Mouse (Mus musculus): ENCODE measurements around the gene Egfl8.
A peak's percentile ranks its signal among the peaks of the same experiment; 100 is the strongest.

The Egfl8 gene

DNA sequence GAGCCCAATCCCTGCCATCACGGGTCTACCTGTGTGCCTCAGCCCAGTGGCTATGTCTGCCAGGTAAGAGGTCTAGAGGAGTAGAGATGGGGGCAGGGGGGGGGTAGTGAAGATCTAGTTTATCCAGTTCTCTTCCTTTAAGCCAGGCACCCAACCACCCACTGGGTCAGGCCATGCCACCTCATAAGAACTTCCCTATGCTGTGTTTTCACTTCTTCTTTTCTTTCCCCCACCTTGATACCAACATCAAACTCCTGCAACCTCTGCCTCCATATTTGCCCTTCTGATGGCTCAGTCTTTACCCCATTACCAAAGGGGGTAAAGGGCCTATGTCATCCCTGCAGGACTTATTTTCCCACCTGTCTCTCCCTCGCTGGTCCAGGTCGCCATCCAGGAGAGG, 37.7 kb downstream of the Egfl8 start:
- no peak for DNase-seq (ENCODE audit: low spot score in 2 of 2)

DNA sequence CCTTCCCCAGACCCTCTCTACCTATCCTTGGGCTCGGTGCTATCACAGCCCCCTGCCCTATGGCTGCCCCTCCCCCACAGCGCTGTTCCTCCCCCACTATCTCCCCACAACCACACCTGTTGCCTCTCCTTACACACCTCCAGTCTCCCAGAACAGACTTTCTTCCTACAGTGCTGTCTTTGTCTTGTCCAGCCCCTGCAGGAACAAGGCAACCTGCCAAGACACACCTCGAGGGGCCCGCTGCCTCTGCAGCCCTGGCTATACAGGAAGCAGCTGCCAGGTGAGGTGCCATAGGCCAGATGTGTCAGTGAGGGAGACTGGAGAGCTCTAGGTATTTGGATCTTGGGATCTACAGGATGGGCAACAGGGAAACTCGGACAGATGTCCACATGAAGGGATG, 39.2 kb downstream of the Egfl8 start:
- DNase-seq (ENCODE audit: low spot score in 2 of 2): no peak

DNA sequence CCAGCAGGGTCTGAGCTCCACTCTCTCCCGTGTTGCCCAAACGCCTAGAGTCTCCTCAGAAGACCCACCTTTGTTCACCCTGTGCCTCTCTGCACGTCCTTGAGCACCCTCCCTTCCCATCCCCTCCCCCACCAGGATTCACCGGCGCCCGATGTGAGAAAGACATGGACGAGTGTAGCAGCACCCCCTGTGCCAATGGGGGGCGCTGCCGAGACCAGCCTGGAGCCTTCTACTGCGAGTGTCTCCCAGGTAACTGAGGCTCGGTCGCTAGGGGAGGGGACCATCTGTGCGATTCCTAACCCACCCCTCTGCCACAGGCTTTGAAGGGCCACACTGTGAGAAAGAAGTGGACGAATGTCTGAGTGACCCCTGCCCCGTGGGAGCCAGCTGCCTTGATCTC, 43.4 kb downstream of the Egfl8 start:
- peak in 1 of 2 experiments; percentile 64 for DNase-seq (ENCODE audit: low spot score in 2 of 2)

DNA sequence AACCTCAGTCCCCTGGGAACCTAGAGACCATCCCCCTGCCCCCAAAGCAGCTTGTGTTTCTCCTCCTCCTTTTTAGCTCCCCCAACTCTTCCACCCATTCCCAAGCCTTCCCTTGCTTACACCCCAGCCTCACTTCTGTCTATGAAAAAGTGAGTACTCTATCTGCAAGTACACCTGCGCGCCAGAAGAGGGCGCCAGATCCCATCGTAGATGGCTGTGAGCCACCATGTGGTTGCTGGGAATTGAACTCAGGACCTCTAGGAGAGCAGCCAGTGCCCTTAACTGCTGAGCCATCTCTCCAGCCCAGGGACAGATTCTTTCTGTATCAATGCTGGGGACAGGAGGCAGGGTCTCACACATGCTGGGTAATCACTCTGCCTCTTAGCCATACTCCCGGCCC, 43.9 kb downstream of the Egfl8 start:
- DNase-seq (ENCODE audit: low spot score in 2 of 2): peak in 1 of 2 experiments; percentile 64

DNA sequence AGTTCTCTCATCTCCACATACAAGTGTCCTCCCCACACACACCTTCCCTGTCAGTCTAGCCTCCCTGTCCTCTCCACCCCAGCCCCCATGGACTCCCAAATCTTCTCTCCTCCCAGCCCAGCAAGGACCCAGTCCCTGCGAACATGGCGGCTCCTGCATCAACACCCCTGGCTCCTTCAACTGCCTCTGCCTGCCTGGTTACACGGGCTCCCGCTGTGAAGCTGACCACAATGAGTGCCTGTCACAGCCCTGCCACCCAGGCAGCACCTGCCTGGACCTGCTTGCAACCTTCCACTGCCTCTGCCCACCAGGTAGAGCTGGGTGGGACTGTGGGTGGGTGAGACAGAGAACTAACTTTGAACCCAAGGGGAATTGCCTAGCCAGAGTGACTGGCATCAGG, 45.9 kb downstream of the Egfl8 start:
- DNase-seq (ENCODE audit: low spot score in 2 of 2): peak in 1 of 2 experiments; percentile 58

DNA sequence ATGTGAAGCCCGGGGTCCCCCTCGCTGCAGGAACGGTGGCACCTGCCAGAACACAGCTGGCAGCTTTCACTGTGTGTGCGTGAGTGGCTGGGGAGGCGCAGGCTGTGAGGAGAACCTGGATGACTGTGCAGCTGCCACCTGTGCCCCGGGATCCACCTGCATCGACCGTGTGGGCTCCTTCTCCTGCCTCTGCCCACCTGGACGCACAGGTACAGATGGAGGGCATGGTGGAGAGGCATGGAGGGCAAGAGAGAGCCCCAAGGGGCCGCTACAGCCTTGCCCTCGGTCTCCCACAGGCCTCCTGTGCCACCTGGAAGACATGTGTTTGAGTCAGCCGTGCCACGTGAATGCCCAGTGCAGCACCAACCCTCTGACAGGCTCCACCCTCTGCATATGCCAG, 47.4 kb downstream of the Egfl8 start:
- no peak for DNase-seq (ENCODE audit: low spot score in 2 of 2)

DNA sequence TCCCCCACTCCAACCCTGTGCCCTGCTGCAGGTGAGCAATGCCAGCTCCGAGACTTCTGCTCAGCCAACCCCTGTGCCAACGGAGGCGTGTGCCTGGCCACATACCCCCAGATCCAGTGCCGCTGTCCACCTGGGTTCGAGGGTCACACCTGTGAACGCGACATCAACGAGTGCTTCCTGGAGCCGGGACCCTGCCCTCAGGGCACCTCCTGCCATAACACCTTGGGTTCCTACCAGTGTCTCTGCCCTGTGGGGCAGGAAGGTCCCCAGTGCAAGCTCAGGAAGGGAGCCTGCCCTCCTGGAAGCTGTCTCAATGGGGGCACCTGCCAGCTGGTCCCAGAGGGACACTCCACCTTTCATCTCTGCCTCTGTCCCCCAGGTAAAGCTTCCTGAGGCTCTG, 48.5 kb downstream of the Egfl8 start:
- DNase-seq (ENCODE audit: low spot score in 2 of 2): no peak

DNA sequence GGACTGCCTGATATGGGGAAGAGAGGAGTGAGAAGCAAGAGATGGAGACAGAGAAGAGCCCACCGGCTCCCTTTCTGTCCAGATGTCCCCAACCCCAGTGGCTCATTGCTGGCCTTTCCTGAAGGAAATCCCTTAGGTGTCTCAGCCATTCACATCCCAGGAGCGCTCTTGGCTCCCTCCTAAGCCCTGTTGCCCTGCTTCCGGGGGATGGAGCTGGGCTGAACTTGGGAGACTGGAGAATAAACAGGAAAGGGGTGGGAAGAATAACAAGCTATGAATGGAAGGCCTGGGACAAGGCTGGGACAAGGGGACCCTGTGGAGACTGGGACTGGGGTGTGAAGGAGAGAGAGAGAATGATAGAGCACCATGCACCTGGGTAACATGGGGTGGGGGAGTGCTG, 51.0 kb downstream of the Egfl8 start:
- no peak for DNase-seq (ENCODE audit: low spot score in 2 of 2)

DNA sequence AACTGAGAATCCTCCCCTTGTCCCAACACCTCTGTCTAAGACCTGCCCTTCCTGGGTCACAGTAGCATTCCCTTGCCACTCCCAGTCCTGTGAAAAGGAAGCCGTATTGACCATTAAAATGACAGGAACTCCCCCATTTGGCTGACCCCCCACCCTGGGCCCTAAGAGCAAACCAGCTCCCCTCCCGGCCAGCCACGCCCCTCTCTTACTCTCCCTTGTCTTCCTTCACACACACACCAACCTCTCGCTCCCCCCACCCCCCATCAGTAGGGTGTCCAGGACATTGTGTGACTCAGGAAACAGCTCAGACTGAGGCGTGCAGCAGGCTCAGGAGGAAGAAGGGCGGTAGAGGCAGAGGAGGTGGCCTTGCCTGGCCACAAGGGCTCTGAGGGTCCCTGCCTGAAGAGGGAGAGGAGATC, 51.8 kb downstream of the Egfl8 start, which contains the start of gene Notch4:
Notch4 (plus strand) TSS at position 266 of the 419 bp plus-strand sequence.
- no peak for DNase-seq (ENCODE audit: low spot score in 2 of 2)

DNA sequence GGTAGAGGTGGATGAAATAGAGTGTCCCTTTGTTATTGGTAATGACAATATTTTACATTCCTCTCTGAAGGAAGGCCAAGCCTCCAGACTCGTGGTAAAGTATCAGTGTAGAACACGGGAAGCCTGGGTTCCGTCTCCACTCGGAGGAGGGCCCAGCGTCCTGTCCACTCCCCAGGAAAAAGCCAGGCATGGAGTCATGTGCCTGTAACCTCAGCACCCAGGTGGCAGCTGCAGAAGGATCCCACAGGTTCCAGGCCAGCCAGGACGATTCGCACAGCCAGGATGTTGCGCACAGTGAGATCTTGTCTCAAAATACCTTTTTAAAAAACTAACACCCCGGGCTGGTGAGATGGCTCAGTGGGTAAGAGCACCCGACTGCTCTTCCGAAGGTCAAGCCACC, 52.4 kb downstream of the Egfl8 start:
- no peak for DNase-seq (ENCODE audit: low spot score in 2 of 2)

All from spleen, postnatal 4 days (tissue).